Mouse (Mus musculus) left cerebral cortex, postnatal 36 days (tissue): ENCODE measurements around the gene E2f3. TPM values are rescaled to one million over a fixed set of nuclear protein-coding genes. Genes with fewer than 3 reads are reported as not detected.

ENCODE experiments used
- total RNA-seq, 2 experiments: library from RNA; stranded (reverse); gene quantifications; 2 replicates each; pipeline ENCODE4 v1.2.3; 2021

The E2f3 gene
- total RNA-seq, 2 experiments from 2014 or later = 18.7 to 18.8 TPM

Other genes with a start within 250 kb of the E2f3 start
- gene Cdkal1, start 130.4 kb downstream of the E2f3 start, total RNA-seq = 10 to 100 TPM; 20.7 to 22.7 TPM
- 1 to 10 TPM in 1 of 2 experiments, under 1 TPM in 1; 0.75 to 1.1 TPM for gene Mboat1, start 150.4 kb upstream of the E2f3 start, total RNA-seq